Mouse (Mus musculus): ENCODE results near the gene Gls.

DNA sequence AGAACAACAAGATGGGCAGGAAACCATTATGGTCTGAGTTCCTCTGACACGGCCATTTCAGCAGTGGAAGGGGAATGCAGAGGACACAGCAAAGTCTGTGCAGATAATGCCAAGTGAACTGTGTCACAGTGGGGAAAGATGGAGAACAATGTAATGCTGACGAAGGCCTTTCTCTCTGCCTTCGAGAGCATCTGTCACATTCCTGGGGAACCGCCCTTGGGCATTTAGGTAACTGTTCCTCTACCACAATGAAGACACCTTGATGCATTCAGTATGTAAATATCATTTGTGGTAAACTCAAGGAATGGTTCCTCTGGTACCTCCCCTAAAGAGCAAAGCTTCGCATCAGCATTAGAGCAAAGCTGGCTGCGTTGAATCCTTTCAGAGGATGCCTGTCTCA is 105.7 kb downstream of the Gls start:
- no peak for TF ChIP-seq CTCF (IDR thresholded peaks at IDR 0.05; ENCODE audit: low read depth)
- no peak for TF ChIP-seq EP300 (IDR thresholded peaks at IDR 0.05; ENCODE audit: low read depth)
